Mouse (Mus musculus): ENCODE measurements around the gene Rufy1. TPM values are rescaled to one million over a fixed set of nuclear protein-coding genes. Genes with fewer than 3 reads are reported as not detected.

Gene Rufy1
- total RNA-seq, 2 experiments from 2014 or later, result 10.3 to 13.4 TPM

DNA sequence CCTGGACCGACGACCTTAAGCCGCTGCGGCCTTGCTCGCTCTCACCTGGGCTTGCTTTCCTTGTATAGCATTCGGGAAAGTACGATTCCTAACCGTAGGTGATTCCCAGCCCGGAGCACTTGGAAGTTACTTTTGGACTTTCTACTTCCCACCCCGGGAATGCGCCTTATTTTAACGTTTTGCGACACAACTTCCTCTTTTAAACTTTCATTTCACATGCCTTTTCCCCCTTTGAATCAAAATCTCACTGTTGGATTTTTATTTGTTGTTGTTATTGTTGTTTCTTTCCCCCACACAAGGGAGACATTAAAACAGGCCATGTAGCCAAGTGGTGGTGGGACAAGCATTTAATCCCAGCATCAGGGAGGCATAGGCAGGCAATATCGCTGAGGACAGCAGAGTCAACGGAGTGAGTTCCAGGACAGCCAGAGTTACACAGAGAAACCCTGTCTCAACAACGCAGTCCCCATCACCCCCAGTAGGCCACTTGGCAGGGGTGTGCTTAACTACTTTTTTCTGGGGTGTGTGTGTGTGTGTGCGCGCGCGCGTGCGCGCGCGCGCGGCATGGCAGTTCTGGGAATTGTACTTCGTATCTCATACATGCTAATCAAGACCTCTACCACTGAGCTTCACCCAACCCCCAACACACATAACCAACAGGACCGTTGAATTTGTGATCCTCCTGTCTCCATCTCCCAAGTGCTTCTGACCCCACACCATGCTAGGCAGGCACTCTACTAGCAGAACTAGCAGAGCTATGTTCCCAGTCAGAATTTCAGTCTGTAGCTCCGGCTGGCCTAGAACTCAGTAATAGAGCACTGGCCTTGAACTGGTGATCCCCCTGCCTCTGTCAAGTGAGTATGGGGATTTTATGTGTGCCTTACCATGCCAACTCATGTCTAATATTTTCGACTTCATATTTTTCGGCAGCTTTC, 476 bp upstream of the Rufy1 start:
- peak; percentile 47 for ATAC-seq (replicated peaks; ENCODE audit: low FRiP score, poor library complexity, severe bottlenecking)

GRCm38 (mm10) chr11:50426056-50426455, 4.9 kb downstream of the Rufy1 start:
- ATAC-seq (replicated peaks; ENCODE audit: low FRiP score, poor library complexity, severe bottlenecking), result no peak

DNA sequence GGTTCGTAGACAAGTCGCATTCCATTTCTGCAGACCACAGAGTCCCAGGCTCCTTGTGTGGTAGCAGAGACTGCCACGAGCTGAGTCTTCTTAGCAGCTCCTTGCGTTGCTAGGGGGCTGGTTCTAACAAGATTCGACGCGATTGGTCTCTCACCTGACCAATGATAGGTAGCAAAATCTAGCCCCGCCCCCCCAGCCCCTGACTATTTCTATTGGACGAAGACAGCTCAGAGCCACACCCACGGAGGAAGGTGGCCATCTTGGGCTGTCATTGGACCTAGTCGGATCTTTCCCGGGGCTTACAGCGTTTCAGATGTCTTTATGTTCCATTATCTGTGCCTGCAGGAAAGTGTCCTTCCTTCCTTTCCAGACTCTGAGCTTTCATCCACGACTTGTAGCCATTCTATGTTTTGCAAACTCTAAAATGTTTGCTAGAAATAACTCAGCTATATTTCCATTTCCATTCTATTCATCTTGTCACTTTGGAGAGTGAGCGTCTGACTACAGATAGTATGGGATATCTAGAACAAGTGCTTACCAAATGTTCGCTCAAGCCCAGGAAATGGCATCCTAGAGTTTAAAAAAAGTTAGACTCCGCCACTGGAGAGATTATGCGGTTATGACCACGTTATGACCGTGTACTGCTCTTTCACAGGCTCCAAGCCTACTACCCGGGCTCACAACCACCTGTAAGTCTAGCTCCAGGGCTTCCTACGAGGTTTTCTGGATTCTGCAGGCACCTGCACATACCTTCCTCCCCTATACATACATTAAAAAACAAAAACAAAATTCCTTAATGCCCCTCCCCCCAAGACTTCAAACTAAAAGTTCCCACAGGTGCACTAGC, 8.8 kb downstream of the Rufy1 start:
- peak; percentile 92 for ATAC-seq (replicated peaks; ENCODE audit: low FRiP score, poor library complexity, severe bottlenecking)

DNA sequence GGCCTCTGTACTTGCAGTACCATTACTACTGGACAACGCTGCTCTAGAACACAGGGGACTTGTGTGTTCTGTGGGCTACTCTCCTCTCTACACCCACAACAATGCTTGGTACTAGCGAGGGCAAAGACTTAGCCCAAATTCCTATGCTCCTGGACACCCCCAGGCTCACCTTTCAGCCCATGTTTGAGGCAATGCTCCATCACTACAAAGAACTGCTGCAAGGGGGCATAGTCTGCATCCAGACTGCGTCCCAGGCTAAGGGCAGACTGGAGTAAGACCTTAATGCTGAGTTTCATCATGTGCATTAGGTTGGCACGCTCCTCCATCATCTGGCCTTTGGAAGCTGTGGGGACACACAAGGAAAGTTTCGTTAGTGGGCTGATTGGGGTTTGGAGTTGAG, 9.5 kb downstream of the Rufy1 start:
- 0 out of 2 replicates have a peak, but pooled peaks have one; percentile 10 for ATAC-seq (replicated peaks; ENCODE audit: low FRiP score, poor library complexity, severe bottlenecking)

DNA sequence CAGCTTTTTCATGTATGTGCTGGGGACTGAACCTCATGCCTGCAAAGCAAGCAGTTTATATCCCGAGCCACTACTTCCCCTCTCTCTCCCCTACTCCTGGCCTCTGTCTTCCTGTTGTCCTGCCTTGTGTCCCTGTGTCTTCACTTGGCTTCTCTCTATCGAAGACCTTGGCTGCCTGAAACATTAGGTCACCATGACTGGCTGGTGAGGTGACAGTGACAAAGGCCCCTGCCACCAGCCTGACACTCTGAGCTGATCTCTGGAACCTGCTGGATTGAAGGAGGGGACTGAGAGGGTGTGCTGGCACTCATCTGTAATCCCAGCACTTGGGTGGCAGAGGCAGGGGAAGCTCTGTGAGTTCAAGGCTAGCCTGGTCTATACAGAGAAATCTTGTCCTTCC, 13.1 kb downstream of the Rufy1 start:
- ATAC-seq (replicated peaks; ENCODE audit: low FRiP score, poor library complexity, severe bottlenecking), result no peak

DNA sequence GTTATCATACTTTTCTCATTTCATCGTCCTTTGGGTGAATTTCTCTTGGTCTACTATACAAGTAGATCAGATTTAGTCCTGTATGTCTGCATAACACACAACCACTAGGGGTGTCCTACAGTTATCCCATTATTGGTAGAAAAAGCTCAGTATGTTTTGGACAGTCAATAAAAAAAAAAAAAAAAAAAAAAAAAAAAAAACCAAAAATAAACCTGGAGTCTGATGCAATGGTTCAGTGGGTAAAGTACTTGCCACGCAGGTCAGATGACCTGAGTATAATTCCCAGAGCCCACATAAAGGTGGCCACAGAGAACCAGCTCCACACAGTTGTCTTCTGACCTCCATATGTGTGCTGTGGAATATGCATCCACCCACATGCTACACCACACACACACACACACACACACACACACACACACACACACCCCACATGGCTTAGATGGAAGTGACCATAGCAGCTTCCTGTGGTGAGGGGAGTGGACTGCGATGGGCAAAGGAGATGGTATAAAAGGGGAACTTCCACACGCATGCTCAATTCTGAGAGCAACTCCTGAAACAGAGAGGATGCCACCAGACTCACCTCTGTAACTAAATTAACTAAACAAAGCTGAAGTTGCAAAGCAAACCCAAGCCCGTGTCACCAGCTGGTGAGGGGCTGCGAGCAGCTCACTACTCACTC, 15.2 kb downstream of the Rufy1 start:
- no peak for ATAC-seq (replicated peaks; ENCODE audit: low FRiP score, poor library complexity, severe bottlenecking)

- no peak for ATAC-seq (replicated peaks; ENCODE audit: low FRiP score, poor library complexity, severe bottlenecking)
Observed at GRCm38 (mm10) chr11:50407235-50407634, 23.7 kb downstream of the Rufy1 start.

DNA sequence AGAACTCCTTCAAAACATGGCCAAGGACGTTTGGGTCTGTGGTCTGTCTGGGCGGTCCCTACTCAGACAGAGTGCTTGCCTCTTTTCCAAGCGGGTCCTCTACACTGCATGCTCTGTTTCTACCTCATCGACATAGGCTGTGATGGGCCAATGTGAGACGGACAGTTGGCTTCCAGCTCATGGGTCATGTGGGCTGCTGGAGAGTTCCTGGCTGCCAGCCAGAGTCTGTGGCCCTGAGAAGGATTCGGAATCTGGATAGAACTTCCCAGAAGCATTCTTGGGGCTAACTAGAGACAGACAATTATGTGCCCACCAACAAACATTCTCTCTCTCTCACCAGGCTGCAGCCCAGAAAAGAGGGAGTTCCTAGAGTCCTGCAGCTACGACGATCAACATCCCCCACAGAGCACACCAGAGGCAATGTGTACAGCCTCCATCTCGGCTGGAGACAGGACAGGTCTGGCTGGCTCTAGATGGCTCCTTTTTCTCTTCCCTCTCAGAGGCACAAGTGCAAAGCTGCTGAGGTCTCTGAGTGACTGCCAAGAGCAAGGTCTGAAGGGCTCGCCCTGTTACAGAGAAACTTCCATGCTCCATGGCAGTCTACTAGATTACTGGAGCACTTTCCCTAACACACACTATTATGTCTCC, 27.4 kb downstream of the Rufy1 start:
- ATAC-seq (replicated peaks; ENCODE audit: low FRiP score, poor library complexity, severe bottlenecking), result 0 out of 2 replicates have a peak, but pooled peaks have one; percentile 25

- no peak for ATAC-seq (replicated peaks; ENCODE audit: low FRiP score, poor library complexity, severe bottlenecking)
Observed at GRCm38 (mm10) chr11:50402481-50402880, 28.4 kb downstream of the Rufy1 start.

DNA sequence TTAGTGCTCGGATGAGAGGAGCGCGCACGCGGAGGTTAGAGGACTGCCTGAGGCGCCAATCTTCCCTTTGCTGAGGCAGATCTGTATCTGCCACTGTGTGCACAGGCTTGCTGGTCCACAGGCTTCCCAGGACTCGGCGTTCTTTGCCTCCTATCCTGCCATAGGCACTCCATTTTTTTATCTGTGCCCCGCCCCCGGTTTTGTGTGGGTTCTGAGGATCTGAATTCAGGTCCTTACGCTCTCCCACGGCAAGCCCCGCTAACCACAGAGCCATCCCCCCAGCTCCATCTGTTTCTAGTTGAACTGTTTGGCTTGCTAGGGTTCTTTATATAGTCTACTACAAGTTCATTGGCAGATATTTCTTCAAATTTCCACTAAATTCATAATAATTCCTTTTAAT, 32.1 kb downstream of the Rufy1 start:
- ATAC-seq (replicated peaks; ENCODE audit: low FRiP score, poor library complexity, severe bottlenecking), result no peak

GRCm38 (mm10) chr11:50397316-50397715, 33.6 kb downstream of the Rufy1 start:
- ATAC-seq (replicated peaks; ENCODE audit: low FRiP score, poor library complexity, severe bottlenecking), result 0 out of 2 replicates have a peak, but pooled peaks have one; percentile 40

GRCm38 (mm10) chr11:50396766-50397307, 34.1 kb downstream of the Rufy1 start:
- ATAC-seq (replicated peaks; ENCODE audit: low FRiP score, poor library complexity, severe bottlenecking), result no peak

- ATAC-seq (replicated peaks; ENCODE audit: low FRiP score, poor library complexity, severe bottlenecking), result no peak
Observed at GRCm38 (mm10) chr11:50394731-50395130, 36.2 kb downstream of the Rufy1 start.

DNA sequence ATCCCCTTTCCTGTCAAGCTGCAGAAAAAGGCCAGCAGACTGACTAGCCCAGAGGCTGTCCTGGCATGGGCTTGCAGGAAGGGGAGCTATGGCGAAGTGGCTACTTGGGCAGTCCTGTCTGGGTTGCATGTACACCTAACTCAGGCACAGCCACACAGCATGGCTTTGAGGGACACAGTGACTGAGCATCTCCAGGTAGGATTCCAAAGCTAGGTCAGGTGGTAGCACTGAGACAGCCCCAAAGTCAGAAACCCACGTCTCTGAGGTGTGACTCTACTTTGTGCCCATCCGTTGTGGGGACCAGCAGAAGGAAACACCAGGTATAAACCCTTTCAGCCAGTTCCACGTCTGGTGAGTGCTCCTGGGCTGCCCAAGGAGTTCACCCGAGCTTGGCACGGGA, 37.6 kb downstream of the Rufy1 start:
- ATAC-seq (replicated peaks; ENCODE audit: low FRiP score, poor library complexity, severe bottlenecking), result no peak

GRCm38 (mm10) chr11:50391272-50391960, 39.5 kb downstream of the Rufy1 start:
- ATAC-seq (replicated peaks; ENCODE audit: low FRiP score, poor library complexity, severe bottlenecking), result no peak

- ATAC-seq (replicated peaks; ENCODE audit: low FRiP score, poor library complexity, severe bottlenecking), result no peak
Observed at GRCm38 (mm10) chr11:50389616-50390015, 41.3 kb downstream of the Rufy1 start.

GRCm38 (mm10) chr11:50389011-50389410, 41.9 kb downstream of the Rufy1 start:
- no peak for ATAC-seq (replicated peaks; ENCODE audit: low FRiP score, poor library complexity, severe bottlenecking)

GRCm38 (mm10) chr11:50388217-50388929, 42.6 kb downstream of the Rufy1 start:
- no peak for ATAC-seq (replicated peaks; ENCODE audit: low FRiP score, poor library complexity, severe bottlenecking)

Data from erythroid progenitor cell, adult 5-6 weeks (primary cell).